Mouse (Mus musculus): ENCODE data around the gene Sema3g. TPM values are rescaled to one million over a fixed set of nuclear protein-coding genes. Genes with fewer than 3 reads are reported as not detected.
A peak's percentile ranks its signal among the peaks of the same experiment; 100 is the strongest.

Gene Sema3g
- total RNA-seq (2022): 1 to 10 TPM; 3.8 to 4.9 (median 4.5) TPM

GRCm38 (mm10) chr14:31217666-31218065 lies at the start of gene Sema3g:
TSS of gene Sema3g (plus strand) at chr14:31217860.
- DNase-seq (ENCODE audit: low spot score in 2 of 2): no peak

- no peak for DNase-seq (ENCODE audit: low spot score in 2 of 2)
Observed at GRCm38 (mm10) chr14:31168425-31168824, 49.2 kb upstream of the Sema3g start, which contains the start of gene Stab1. TSS of gene Stab1 (minus strand) at chr14:31168641.

DNA sequence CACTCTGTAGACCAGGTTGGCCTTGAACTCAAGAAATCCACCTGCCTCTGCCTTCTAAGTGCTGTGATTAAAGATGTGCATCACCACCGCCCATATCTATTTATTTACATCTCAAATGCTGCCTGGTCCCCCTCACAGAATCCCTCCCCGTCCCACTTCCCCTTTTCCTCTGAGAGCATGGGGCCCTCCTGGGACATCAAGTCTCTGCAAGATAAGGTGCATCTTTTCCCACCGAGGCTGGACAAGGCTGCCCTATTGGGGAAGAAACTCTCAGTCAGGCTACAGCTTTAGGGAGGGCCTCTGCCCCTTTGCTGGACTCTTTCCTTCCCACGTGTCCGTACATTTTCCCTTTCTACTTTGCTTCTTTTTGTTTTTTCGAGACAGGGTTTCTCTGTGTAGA lies 48.2 kb upstream of the Sema3g start:
- no peak for DNase-seq (ENCODE audit: low spot score in 2 of 2)

- DNase-seq (ENCODE audit: low spot score in 2 of 2): no peak
Observed at GRCm38 (mm10) chr14:31170963-31171362, 46.7 kb upstream of the Sema3g start.

DNA sequence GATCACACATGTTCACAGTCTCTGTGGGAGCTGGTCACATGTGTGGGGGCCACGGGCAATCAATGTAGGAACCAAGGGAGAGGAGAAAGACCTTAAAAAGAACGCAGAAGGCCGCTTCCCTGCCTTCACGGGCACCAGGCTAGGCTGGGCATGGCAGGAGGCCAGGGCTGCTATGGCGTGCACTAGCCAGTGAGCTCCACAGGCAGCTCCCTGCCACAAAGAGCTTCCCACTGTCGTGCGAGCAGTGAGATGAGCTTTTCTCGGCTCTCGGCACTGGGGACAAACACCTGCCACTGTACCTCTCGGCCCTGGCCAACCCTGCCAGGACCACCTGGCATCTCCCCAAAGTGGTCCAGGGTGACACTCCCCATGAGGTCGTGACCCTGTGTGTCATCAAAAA lies 46.3 kb upstream of the Sema3g start:
- DNase-seq (ENCODE audit: low spot score in 2 of 2): no peak

DNA sequence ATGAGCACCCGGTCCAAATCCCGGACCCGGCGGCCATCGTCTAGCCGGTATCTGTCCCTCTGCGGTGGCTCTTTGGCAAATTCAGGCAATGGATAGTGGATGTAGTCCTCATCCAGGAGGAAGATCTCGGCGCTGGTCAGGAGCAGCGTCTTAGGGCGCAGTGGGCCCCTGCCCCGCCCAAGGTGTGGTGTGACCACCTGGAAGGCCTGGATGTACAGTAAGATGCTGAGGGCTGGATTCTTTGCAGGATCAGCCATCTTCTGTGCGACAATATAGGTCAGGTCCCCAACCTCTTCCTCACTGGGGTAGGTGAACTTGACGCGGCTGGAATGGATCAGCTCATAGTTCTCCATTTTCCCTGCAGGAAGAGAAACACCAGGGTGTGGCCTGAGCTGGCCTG lies 45.8 kb upstream of the Sema3g start:
- DNase-seq (ENCODE audit: low spot score in 2 of 2): no peak

DNA sequence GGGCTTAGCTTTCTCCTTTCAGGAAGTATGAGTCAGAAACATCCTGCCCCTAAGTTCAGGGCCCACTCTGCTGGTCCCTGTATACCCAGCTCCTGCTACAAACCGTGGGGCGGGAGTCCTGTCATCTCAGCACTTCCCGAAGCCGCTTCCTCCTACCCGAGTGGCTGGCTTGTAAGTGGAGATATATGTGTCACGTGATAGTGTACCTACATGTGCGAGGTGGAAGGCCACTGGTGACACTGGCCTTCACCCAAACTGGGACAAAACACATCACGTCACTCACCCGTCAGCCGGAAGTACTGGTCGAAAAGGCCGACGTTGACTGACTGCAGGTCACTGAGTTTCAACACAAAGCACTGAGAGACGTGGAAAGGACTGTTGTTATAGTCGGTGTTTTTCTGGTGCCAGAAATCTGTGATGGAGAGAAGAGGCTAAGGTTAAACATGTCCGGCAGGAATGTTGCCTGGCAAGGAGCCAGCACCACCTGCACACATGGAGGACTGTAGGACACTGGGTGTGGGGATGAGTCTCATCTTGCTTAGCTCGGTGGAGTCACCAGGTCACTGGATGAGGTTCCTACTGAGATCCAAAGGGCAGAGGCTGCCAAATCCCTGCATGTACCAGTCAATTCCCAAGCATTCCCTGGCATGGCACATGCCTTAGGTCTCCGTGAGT lies 44.7 kb upstream of the Sema3g start:
- no peak for DNase-seq (ENCODE audit: low spot score in 2 of 2)

GRCm38 (mm10) chr14:31173537-31173936 lies 44.1 kb upstream of the Sema3g start:
- DNase-seq (ENCODE audit: low spot score in 2 of 2): no peak

DNA sequence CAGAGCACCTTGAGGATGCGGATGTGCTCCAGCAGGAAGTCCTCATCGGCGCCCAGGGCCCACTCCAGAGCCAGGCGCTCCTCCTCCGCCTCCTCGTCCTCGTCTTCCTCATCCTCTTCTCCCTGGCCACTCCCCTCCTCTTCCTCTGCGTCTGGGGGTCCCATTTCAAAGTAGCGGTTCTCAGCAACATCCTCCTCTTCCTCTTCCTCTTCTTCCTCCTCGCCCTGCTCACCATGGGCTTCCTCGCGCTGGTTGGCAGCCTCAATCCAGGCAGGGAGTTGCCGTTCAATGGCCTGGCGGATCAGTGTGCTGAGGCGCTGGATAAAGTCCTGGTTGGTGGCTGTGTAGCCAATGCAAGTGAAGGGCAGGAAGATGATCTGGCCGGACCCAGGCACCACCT lies 40.4 kb upstream of the Sema3g start:
- no peak for DNase-seq (ENCODE audit: low spot score in 2 of 2)

- DNase-seq (ENCODE audit: low spot score in 2 of 2): no peak
Observed at GRCm38 (mm10) chr14:31177715-31178114, 39.9 kb upstream of the Sema3g start.

- DNase-seq (ENCODE audit: low spot score in 2 of 2): peak in 1 of 2 experiments; percentile 59
Observed at GRCm38 (mm10) chr14:31179677-31180365, 37.8 kb upstream of the Sema3g start.

DNA sequence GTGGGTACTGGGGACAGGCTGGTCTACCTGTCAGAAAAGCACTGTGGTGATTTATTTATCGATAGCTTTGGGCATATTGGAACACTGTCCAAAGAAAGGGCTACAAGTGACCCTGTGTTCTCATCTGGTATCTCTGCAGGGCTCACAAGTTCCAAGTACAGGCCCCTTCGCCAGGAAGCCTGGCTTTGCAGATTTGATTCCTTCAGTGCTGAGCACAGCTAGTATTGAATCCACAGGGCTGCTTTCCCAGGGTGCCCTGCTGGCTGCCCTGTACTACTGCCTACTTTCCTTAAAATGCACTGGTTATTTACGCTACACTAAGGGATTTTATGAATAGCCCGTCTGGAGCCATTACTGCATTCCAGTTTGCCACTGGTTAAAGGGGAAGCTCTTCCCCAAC lies 36.1 kb upstream of the Sema3g start:
- DNase-seq (ENCODE audit: low spot score in 2 of 2): no peak

GRCm38 (mm10) chr14:31182786-31183290 lies 34.8 kb upstream of the Sema3g start:
- DNase-seq (ENCODE audit: low spot score in 2 of 2): no peak

GRCm38 (mm10) chr14:31183541-31183940 lies 34.1 kb upstream of the Sema3g start:
- DNase-seq (ENCODE audit: low spot score in 2 of 2): no peak

DNA sequence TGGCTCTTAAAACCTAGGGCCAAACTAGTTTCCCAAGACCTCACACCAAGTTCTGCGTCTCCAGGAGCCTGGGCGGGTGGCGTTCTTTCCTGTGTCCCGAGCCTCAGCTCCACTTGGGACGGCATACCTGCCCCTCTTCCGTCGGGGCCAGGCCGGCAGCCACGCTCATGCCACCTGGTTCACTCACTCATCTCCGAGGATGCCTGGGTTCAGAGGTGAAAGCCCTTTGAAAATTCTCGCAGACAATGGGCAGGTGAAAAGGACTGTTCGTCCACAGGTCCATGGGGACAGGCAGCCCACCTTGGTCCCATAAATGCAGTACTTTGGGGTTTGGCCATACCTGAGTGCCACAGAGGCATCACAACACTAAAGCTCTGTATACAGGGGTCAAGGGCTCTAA lies 33.5 kb upstream of the Sema3g start:
- no peak for DNase-seq (ENCODE audit: low spot score in 2 of 2)

DNA sequence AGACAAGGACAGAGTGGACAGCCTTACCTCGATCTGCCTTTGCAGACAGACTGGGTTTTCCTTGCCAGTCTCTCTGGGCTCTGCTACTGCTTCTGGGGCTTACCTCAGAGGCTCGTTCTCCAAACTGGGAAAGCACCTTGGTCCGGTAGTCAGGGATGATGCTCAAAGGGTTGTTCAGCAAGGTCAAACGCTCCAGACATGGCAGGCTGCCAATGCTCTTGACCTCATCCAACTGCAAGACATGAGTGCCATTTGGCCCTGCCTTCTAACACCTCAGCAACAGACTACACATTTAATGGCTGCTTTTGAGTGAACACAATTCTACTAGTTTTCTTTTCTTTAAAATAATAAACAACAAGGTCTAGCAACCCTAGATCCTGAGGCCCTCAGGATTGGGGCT lies 31.0 kb upstream of the Sema3g start:
- DNase-seq (ENCODE audit: low spot score in 2 of 2): no peak

DNA sequence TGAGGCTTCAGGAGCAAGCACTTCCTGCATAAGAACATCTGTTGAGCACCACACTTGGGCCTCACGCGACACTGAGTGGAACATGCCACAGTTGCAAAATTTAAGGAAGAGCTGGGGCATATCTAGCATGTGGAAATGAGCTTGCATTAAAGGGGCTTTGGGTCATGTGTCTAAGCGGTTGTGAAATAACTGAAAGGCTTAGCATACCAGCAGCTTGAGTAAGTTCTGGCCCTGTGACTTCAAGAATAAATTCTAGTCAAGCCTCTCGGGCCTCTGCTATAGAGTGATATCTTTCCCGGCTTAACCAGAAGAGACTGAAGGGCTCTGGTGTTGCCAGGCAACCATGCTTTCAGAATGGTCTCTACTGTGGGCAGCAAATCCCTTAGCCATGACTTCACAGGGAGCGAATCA lies 28.9 kb upstream of the Sema3g start:
- no peak for DNase-seq (ENCODE audit: low spot score in 2 of 2)

DNA sequence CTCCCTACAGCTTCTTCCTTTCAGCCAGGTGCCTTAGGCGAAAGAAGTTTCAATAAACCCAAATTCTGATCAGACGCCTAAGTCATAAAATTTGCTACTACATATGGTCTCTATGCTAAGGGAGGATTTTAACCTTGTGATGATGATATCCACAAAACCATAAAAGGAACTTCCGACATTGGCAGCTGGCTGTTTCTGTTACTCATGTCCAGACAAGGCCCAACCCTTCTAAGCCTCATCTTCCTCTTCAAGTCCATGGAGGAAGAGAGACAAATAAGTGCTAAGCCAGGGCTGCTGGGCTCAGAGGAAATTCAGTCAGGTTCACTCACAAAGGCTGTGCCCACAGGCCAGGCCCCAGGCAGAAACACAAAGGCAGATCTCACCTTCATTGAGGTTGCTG lies 28.3 kb upstream of the Sema3g start:
- DNase-seq (ENCODE audit: low spot score in 2 of 2): no peak

DNA sequence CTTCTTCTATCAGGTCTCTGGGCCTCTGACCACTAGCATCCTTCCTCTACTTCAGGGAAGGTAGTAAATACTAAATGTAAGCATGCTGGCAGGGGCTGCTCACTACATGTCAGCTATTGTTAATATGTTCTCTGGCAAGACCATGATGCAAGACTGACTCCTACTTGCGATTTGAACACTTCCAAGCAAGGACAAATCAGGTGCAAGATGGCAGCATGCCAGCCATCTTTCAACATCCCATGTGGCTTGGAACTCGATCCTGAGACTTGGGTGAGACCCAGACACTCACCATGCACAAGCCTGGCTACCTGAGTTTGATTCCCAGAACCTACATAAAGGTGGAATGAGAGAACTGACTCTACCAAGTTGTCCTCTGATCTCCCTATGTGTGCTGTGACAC lies 25.7 kb upstream of the Sema3g start:
- no peak for DNase-seq (ENCODE audit: low spot score in 2 of 2)

GRCm38 (mm10) chr14:31193791-31194190 lies 23.9 kb upstream of the Sema3g start:
- no peak for DNase-seq (ENCODE audit: low spot score in 2 of 2)

DNA sequence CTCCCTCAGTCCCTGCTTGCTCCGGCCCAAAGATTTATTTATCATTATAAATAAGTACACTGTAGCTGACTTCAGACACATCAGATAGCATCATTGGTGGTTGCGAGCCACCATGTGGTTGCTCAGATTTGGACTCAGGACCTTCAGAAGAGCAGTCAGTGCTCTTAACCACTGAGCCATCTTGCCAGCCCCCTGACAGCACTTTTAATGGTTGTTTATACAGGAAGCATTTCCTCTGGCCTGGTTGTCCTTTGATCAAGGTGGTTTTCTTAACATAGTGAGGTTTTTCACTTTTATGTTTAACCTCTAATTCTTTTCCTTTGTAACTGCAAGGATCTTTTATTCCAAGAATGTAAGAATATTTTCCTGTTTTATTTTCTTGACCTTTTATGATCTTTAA lies 23.2 kb upstream of the Sema3g start:
- DNase-seq (ENCODE audit: low spot score in 2 of 2): no peak

DNA sequence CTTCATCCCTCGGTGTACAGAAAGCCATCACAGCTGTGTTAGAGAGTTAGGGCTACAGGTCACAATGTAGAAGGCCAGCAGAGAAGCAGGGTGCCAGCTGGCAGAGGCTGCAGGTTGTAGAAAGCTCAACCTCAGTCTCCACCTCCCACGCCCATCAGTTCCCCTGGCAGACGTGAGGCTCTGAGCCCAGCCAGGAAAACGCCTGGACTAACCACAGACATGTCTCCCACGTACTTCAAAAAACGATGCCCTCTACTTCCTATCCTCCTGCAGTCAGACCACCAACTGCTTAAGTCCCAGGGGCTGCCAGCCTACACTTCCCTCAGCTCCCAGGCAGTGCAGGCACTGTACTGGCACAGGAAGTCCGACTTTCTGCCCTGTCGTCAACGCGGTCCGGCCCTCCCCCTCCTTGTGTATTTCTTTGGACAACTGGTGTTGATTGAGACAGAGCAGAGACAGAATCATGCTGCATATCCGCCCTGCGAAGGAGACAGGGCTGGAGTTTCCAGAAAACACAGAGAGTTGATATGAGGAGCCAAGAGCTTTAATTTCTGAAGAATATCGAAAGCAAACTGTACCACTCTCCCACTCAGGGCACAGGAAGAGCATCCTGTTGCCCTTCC lies 22.7 kb upstream of the Sema3g start:
- DNase-seq (ENCODE audit: low spot score in 2 of 2): peak; percentile 77 to 90

DNA sequence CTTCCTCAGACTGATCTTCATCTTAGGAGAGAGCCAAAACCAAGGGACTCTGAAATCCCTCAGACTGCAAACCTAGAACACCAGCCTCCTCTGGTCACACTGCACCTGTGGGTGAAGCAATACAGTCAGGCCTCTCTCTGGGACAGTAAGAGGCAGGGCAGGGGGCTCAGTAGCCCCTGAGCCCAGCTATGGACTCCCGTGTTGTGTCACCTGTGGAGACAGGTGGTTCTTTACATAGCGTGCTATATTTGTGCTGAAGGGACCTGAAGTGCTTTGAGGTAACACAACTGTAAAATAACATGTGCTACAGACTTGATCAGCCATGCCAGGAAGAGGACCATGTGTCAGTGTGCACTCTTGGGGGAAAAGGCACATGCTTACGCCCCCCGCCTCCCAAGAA lies 22.1 kb upstream of the Sema3g start:
- no peak for DNase-seq (ENCODE audit: low spot score in 2 of 2)

Data from gastrocnemius, adult 8-10 months (tissue).